Mouse (Mus musculus) G1E-ER4 (cell line): ENCODE measurements around the gene Vgf. TPM values are rescaled to one million over a fixed set of nuclear protein-coding genes. Genes with fewer than 3 reads are reported as not detected.

ENCODE experiments used
- GATA1 ChIP-seq: IDR thresholded peaks from one replicate; pipeline ENCODE4 v1.8.0; 2012; ENCODE audit warnings: low read length, inconsistent platforms
- polyA plus RNA-seq: library from polyadenylated mRNA; stranded (reverse); fragments of >175 nt; gene quantifications from 2 replicates; pipeline ENCODE4 v1.2.3, GENCODE M21; 2012

The Vgf gene
- polyA plus RNA-seq, 1 experiment = 0.65 TPM

GRCm38 (mm10) chr5:137046991-137047390 lies 20.8 kb downstream of the Vgf start:
- no peak for TF ChIP-seq GATA1

- no peak for TF ChIP-seq GATA1
These were observed 24.9 kb downstream of the Vgf start for GRCm38 (mm10) chr5:137051125-137051524.

GRCm38 (mm10) chr5:137051914-137052505 lies 25.8 kb downstream of the Vgf start:
- no peak for TF ChIP-seq GATA1

- TF ChIP-seq GATA1 = no peak
These were observed 28.1 kb downstream of the Vgf start for GRCm38 (mm10) chr5:137054299-137054698.

GRCm38 (mm10) chr5:137054873-137055272 lies 28.7 kb downstream of the Vgf start:
- TF ChIP-seq GATA1 = no peak

- TF ChIP-seq GATA1 = no peak
These were observed 35.8 kb downstream of the Vgf start for GRCm38 (mm10) chr5:137061809-137062481.

- TF ChIP-seq GATA1 = no peak
These were observed 36.4 kb downstream of the Vgf start for GRCm38 (mm10) chr5:137062601-137063000.

GRCm38 (mm10) chr5:137065454-137065853 lies 39.3 kb downstream of the Vgf start:
- no peak for TF ChIP-seq GATA1

- TF ChIP-seq GATA1 = no peak
These were observed 39.7 kb downstream of the Vgf start for GRCm38 (mm10) chr5:137065923-137066322.

GRCm38 (mm10) chr5:137068711-137069110 lies 42.5 kb downstream of the Vgf start:
- no peak for TF ChIP-seq GATA1

- TF ChIP-seq GATA1 = no peak
These were observed 44.9 kb downstream of the Vgf start for GRCm38 (mm10) chr5:137070881-137071605.

GRCm38 (mm10) chr5:137072079-137072960 lies 46.1 kb downstream of the Vgf start, which contains the start of gene Serpine1:
Gene Serpine1, minus strand, starts transcription at chr5:137072268.
- TF ChIP-seq GATA1 = no peak

- TF ChIP-seq GATA1 = no peak
These were observed 46.9 kb downstream of the Vgf start for GRCm38 (mm10) chr5:137073141-137073540.

- TF ChIP-seq GATA1 = no peak
These were observed 48.0 kb downstream of the Vgf start for GRCm38 (mm10) chr5:137074191-137074651.

GRCm38 (mm10) chr5:137075726-137076125 lies 49.5 kb downstream of the Vgf start:
- no peak for TF ChIP-seq GATA1
